Mouse (Mus musculus) lung, adult 2 months (tissue): ENCODE results near the gene Epha4. TPM values are rescaled to one million over a fixed set of nuclear protein-coding genes. Genes with fewer than 3 reads are reported as not detected.

ENCODE experiments used
- DNase-seq: peaks from one replicate; pipeline ENCODE4 v3.0.0; 2022
- H3K4me1 ChIP-seq: fragments of 200-500 bp; 2 replicates; pipeline ENCODE4 v1.6.1; 2011; ENCODE audit warnings: low read length; ENCODE audit not compliant: control insufficient read depth, insufficient read depth
- H3K4me3 ChIP-seq: fragments of 200-500 bp; replicated peaks from 2 replicates; pipeline ENCODE3; 2011; ENCODE audit warnings: low read depth, mild to moderate bottlenecking, control low read depth, low read length; ENCODE audit errors: extremely low read depth
- CTCF ChIP-seq: fragments of 200-500 bp; IDR thresholded peaks from 2 replicates; pipeline ENCODE4 v1.5.1; 2011; ENCODE audit warnings: mild to moderate bottlenecking, low read length, control low read depth; ENCODE audit not compliant: insufficient read depth
- POLR2A ChIP-seq: fragments of 200-500 bp; IDR thresholded peaks from 2 replicates; pipeline ENCODE4 v1.6.1; 2011; ENCODE audit warnings: low read depth, mild to moderate bottlenecking, control low read depth, low read length, borderline replicate concordance; ENCODE audit errors: extremely low read depth
- WGBS: fragments of 180-500 bp; shearing (Covaris S2); methylation state at CpG from one replicate; pipeline ENCODE4 v1.1.7; 2018; 5-methylcytosine and 5-hydroxymethylcytosine counted together
- polyA plus RNA-seq: library from polyadenylated mRNA; depleted of rRNA; stranded (reverse); fragments of >200 nt; gene quantifications from 2 replicates; pipeline ENCODE4 v1.2.3, GENCODE M21; 2012

Gene Epha4
- polyA plus RNA-seq, 1 experiment: 20.6 TPM

- Histone ChIP-seq H3K4me3 (peak overlapping the region; percentile 33), H3K4me1 (peaks cover 6% of the 10 kb centered on the region; the same call in 1 of the 2 replicates)
- 32% methylated on average over 20 of the region's 20 CpGs for WGBS
- TF ChIP-seq POLR2A (no peak), CTCF (no peak)
- no peak for DNase-seq
These were observed 2.3 kb downstream of the Epha4 start for GRCm38 (mm10) chr1:77512431-77513195.

- H3K4me3 ChIP-seq: no peak overlapping the region
- 68% methylated on average over 4 of the region's 4 CpGs for WGBS
- DNase-seq: no peak
- peaks cover 6% of the 10 kb centered on the region; the same call in 1 of the 2 replicates for H3K4me1 ChIP-seq
- TF ChIP-seq POLR2A (no peak), CTCF (no peak)
These were observed 2.9 kb downstream of the Epha4 start for GRCm38 (mm10) chr1:77512059-77512407.

GRCm38 (mm10) chr1:77511372-77512058 is 3.4 kb downstream of the Epha4 start:
- no peak for DNase-seq
- H3K4me3 ChIP-seq: no peak overlapping the region
- 74% methylated on average over 10 of the region's 10 CpGs for WGBS
- peaks cover 6% of the 10 kb centered on the region; the same call in 1 of the 2 replicates for H3K4me1 ChIP-seq
- no peak for TF ChIP-seq POLR2A
- no peak for TF ChIP-seq CTCF

GRCm38 (mm10) chr1:77510623-77511022 is 4.3 kb downstream of the Epha4 start:
- Histone ChIP-seq H3K4me3 (no peak overlapping the region), H3K4me1 (peaks cover 3% of the 10 kb centered on the region)
- DNase-seq: no peak
- WGBS: 52% methylated on average over 5 of the region's 5 CpGs
- TF ChIP-seq POLR2A (no peak), CTCF (no peak)

- H3K4me3 ChIP-seq: no peak overlapping the region
- H3K4me1 ChIP-seq: no peaks in the 10 kb centered on the region; the same call in 1 of the 2 replicates
- TF ChIP-seq POLR2A: no peak
- no peak for TF ChIP-seq CTCF
- WGBS: 89% methylated on average over 18 of the region's 18 CpGs
- DNase-seq: no peak
These were observed 8.1 kb downstream of the Epha4 start for GRCm38 (mm10) chr1:77506856-77507200.

- no peak for DNase-seq
- no peaks in the 10 kb centered on the region; the same call in 1 of the 2 replicates for H3K4me1 ChIP-seq
- TF ChIP-seq CTCF: no peak
- no peak for TF ChIP-seq POLR2A
- WGBS: 71% methylated on average over 21 of the region's 21 CpGs
- no peak overlapping the region for H3K4me3 ChIP-seq
These were observed 8.6 kb downstream of the Epha4 start for GRCm38 (mm10) chr1:77506038-77506855.

GRCm38 (mm10) chr1:77505263-77505662 is 9.6 kb downstream of the Epha4 start:
- DNase-seq: no peak
- Histone ChIP-seq H3K4me1 (no peaks in the 10 kb centered on the region; the same call in 1 of the 2 replicates), H3K4me3 (no peak overlapping the region)
- WGBS: 77% methylated on average over 8 of the region's 8 CpGs
- no peak for TF ChIP-seq CTCF
- no peak for TF ChIP-seq POLR2A

GRCm38 (mm10) chr1:77504813-77505212 is 10.1 kb downstream of the Epha4 start:
- no peak for TF ChIP-seq CTCF
- no peak for TF ChIP-seq POLR2A
- 46% methylated on average over 2 of the region's 2 CpGs for WGBS
- Histone ChIP-seq H3K4me1 (no peaks in the 10 kb centered on the region; the same call in 1 of the 2 replicates), H3K4me3 (no peak overlapping the region)
- DNase-seq: no peak

GRCm38 (mm10) chr1:77503711-77504181 is 11.1 kb downstream of the Epha4 start:
- TF ChIP-seq POLR2A: no peak
- WGBS: 75% methylated on average over 8 of the region's 8 CpGs
- Histone ChIP-seq H3K4me3 (no peak overlapping the region), H3K4me1 (no peaks in the 10 kb centered on the region; the same call in 1 of the 2 replicates)
- no peak for DNase-seq

- WGBS: 42% methylated on average over 11 of the region's 11 CpGs
- Histone ChIP-seq H3K4me1 (no peaks in the 10 kb centered on the region; the same call in 1 of the 2 replicates), H3K4me3 (no peak overlapping the region)
- no peak for DNase-seq
- TF ChIP-seq CTCF (no peak), POLR2A (no peak)
These were observed 12.3 kb downstream of the Epha4 start for GRCm38 (mm10) chr1:77502554-77503119.
